Mouse (Mus musculus): ENCODE results near the gene Olfr549.

Gene Olfr549

DNA sequence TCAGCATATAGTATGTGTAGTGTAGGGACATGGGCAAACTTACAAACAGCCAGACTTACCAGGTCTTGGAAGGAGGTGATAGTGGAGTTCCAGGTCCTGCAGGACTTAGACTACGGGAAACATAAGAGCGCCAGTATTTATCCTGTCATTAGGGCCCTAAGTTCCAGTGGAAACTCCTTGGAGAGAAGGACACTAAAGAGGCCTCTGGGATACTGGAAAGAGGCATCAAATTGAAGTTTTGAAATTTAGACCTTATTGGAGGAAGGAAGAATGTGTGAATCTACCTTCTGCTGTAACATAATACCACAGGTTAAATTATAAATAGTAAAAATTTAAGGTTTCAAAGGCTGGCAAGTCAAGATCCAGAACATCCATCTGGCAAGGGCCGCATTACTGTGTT is 42.1 kb downstream of the Olfr549 start, which contains the start of gene Olfr551:
Gene Olfr551 (minus strand): TSS at position 101 of the 400 bp plus-strand sequence.
- no peak for DNase-seq (ENCODE audit: low read depth, low spot score)

DNA sequence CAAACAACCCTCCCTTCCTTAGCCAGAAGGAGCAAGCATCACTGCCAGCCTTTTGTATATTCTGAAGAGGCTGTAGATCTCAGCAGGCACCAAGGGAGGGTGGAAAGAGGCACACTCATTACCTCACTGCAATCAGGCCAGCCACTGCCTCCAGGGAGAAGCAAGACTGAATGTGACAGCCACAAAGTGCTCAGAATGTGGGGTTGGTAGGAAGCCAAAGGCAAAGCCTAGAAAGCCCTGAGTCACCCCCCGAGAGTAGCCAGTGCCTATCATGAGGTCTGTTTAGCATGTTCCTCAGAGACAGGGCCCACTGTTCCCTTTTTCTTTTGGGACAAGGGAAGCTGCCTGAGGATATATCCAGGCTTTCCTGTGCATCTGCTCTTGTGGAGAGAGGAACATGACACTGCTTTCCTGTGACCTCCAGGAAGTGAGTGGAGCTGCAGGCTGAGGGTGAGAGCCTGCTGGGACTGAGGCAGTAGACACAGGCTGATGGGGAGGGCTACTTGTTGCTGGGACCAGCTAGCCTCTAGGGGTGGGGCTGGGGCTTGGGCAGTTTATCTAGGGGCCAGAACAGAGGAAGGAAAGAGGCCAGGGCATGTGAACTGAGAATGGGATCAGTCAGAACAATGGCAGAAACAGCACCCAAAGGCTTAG is 47.8 kb downstream of the Olfr549 start, which contains the start of gene Olfr552:
Gene Olfr552 (plus strand): TSS at position 393 of the 654 bp plus-strand sequence.
- no peak for DNase-seq (ENCODE audit: low read depth, low spot score)
